Mouse (Mus musculus) C2C12 (cell line): ENCODE data around the gene Tff3.

ENCODE experiments used
- CEBPB ChIP-seq: IDR thresholded peaks from one replicate; pipeline ENCODE4 v1.6.1; 2011; ENCODE audit warnings: low read depth, mild to moderate bottlenecking, control low read depth, moderate library complexity
- CTCF ChIP-seq: IDR thresholded peaks from one replicate; pipeline ENCODE4 v1.5.1; 2011; ENCODE audit not compliant: control insufficient read depth, insufficient read depth, insufficient read length
- FOSL1 ChIP-seq: IDR thresholded peaks from one replicate; pipeline ENCODE4 v1.8.0; 2011; ENCODE audit warnings: mild to moderate bottlenecking, low read length; ENCODE audit not compliant: poor library complexity, insufficient read depth, severe bottlenecking
- MAX ChIP-seq: IDR thresholded peaks from one replicate; pipeline ENCODE4 v1.6.1; 2011; ENCODE audit warnings: mild to moderate bottlenecking, control low read depth
- MYOD1 ChIP-seq: IDR thresholded peaks from one replicate; pipeline ENCODE4 v1.6.1; 2011; ENCODE audit warnings: low read depth; ENCODE audit not compliant: control insufficient read depth, insufficient read length
- USF1 ChIP-seq: IDR thresholded peaks from one replicate; pipeline ENCODE4 v1.6.1; 2011; ENCODE audit warnings: low read depth, mild to moderate bottlenecking, control low read depth, moderate library complexity

DNA sequence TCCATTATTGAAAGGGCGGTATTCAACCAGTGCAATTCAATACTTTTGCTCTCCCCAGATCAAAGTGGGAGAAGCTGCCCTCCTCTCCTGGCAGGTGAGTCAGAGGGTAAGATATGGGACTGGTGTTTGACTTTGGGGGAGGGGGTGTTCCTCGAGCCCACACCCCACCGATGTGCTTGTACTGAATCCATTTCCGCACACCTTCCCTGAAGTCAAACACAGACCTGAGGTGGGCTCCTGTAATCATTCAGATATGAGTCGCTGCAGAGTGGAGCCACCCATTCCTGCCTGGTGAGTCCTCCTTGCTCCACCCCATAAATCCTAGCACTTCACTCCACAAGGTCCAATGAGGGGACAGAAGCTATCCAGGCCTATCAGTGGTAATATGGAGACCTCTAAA, 40.4 kb upstream of the Tff3 start:
- TF ChIP-seq CTCF (no peak), MAX (no peak), USF1 (no peak), MYOD1 (no peak), CEBPB (no peak), FOSL1 (no peak)
